ENCODE assay signal across 8 mouse cellular contexts in the genomic region with DNA sequence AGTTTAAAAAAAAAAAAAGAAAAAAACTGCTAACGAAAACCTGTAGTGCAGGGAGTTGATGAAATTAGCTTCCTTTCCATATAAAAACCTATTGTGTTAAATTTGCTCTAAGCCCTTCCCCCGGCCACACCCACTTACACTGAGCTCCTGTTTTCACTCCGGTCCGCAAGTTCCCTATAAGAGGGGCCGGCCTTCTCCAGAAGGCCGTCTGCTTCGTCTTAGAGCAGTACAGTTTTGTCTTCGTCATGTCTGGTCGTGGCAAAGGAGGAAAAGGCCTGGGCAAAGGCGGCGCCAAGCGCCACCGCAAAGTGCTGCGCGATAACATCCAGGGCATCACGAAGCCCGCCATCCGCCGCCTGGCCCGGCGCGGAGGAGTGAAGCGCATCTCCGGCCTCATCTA. TPM values are rescaled to one million over a fixed set of nuclear protein-coding genes. Genes with fewer than 3 reads are reported as not detected.
DNase-seq lines count a peak whose midpoint lies in the region; ATAC-seq lines count a peak whose summit lies in the region.
"Not testable (repeated sequence)": the region's sequence is repeated elsewhere in the genome, so short reads cannot be mapped to it uniquely, and the experiment has no call there.

Hist1h4m (plus strand) TSS at position 208 of the 400 bp plus-strand sequence.

- H3K4me3 ChIP-seq in forebrain, embryonic 15.5 days = peak within 1 kb of the TSS; percentile 27
- 0 out of 2 replicates have a peak within 1 kb of the TSS, but pooled peaks have one; percentile 14 for H3K4me3 ChIP-seq in heart, embryonic 16.5 days (ENCODE audit: low read length)
- H3K4me3 ChIP-seq in kidney, embryonic 14.5 days (ENCODE audit: low read length) = peak within 1 kb of the TSS; percentile 16; the same call in 1 of the 2 replicates

- H3K36me3 ChIP-seq in forebrain, embryonic 15.5 days; heart, embryonic 16.5 days (ENCODE audit: control insufficient read depth, insufficient read depth); kidney, embryonic 14.5 days (ENCODE audit: control insufficient read depth, insufficient read depth, low read length): not testable (repeated sequence)

- H3K27me3 ChIP-seq in forebrain, embryonic 15.5 days; heart, embryonic 16.5 days (ENCODE audit: control insufficient read depth, insufficient read depth, low read length); kidney, embryonic 14.5 days (ENCODE audit: control insufficient read depth, insufficient read depth, low read length): not testable (repeated sequence)

- peak within 1 kb of the TSS; percentile 42 for H3K4me2 ChIP-seq in forebrain, embryonic 15.5 days (replicated peaks)
- H3K4me2 ChIP-seq in heart, embryonic 16.5 days (ENCODE audit: low read depth, low read length) = peak within 1 kb of the TSS; percentile 45; the same call in 1 of the 2 replicates
- not testable (repeated sequence) for H3K4me2 ChIP-seq in kidney, embryonic 14.5 days (replicated peaks; ENCODE audit: low read depth, low read length)

- peak; percentile 43 to 46 for DNase-seq in left cerebral cortex, postnatal 36 days (ENCODE audit: low spot score in 2 of 2)
- DNase-seq in lung, postnatal 36 days = peak; percentile 62
- DNase-seq in ovary, postnatal 36 days (ENCODE audit: low spot score) = peak; percentile 38
- peak; percentile 57 for DNase-seq in urinary bladder, postnatal 14 days (ENCODE audit: low spot score)

- ATAC-seq in cerebellum, adult (ENCODE audit: insufficient number of reproducible peaks, low FRiP score, low TSS enrichment) = 0 out of 2 replicates have a peak, but pooled peaks have one; percentile 62
- peak; percentile 53 for ATAC-seq in forebrain, embryonic 15.5 days (replicated peaks)
- peak; percentile 55 for ATAC-seq in heart, embryonic 16.5 days (replicated peaks; ENCODE audit: extremely low read depth, insufficient read depth, low FRiP score)
- peak; percentile 69 for ATAC-seq in kidney, embryonic 14.5 days (ENCODE audit: low FRiP score, low TSS enrichment)

- H3K27ac ChIP-seq in forebrain, embryonic 15.5 days (replicated peaks) = 0 out of 2 replicates have a peak within 1 kb of the TSS, but pooled peaks have one; percentile 34
- H3K27ac ChIP-seq in heart, embryonic 16.5 days (ENCODE audit: low read length); kidney, embryonic 14.5 days (ENCODE audit: low read depth, low read length): not testable (repeated sequence)

- no CpG with 5 or more reads among the region's 24 CpGs for WGBS in forebrain, embryonic 15.5 days
- no CpG with 5 or more reads among the region's 24 CpGs for WGBS in heart, embryonic 16.5 days
- WGBS in kidney, embryonic 14.5 days = no CpG with 5 or more reads among the region's 24 CpGs

- not testable (repeated sequence) for H3K4me1 ChIP-seq in forebrain, embryonic 15.5 days; heart, embryonic 16.5 days (ENCODE audit: control insufficient read depth, insufficient read depth, low read length); kidney, embryonic 14.5 days (ENCODE audit: control insufficient read depth, insufficient read depth, low read length)

- not testable (repeated sequence) for H3K9me3 ChIP-seq in forebrain, embryonic 15.5 days; heart, embryonic 16.5 days (replicated peaks; ENCODE audit: control insufficient read depth, low read length); kidney, embryonic 14.5 days (ENCODE audit: control insufficient read depth, low read length)

- H3K9ac ChIP-seq in forebrain, embryonic 15.5 days (replicated peaks); heart, embryonic 16.5 days (ENCODE audit: low read length): not testable (repeated sequence)
- peak within 1 kb of the TSS; percentile 28; the same call in 1 of the 2 replicates for H3K9ac ChIP-seq in kidney, embryonic 14.5 days (ENCODE audit: low read depth, low read length)

- intact Hi-C loops in left cerebral cortex, postnatal 36 days (cut with DNase I) = not testable (repeated sequence)

RNA-seq across cellular contexts. Expression of gene Hist1h4m, which starts in this region (rescaled TPM):
- polyA plus RNA-seq in forebrain, embryonic 15.5 days (2015; fragmentation: Nextera tagmentation; extraction: Ambion mirVana) = not detected in 2 replicates
- polyA plus RNA-seq in heart, embryonic 16.5 days (2015; fragmentation: Nextera tagmentation; extraction: Ambion mirVana) = not detected in 2 replicates
- not detected in 2 replicates for polyA plus RNA-seq in kidney, embryonic 14.5 days (2014; fragmentation: Nextera tagmentation; extraction: Ambion mirVana)
- total RNA-seq in left cerebral cortex, postnatal 36 days (2021) = 100 to 1,000 TPM; 258 to 294 TPM

Comparison
In these comparisons a context has a peak if more than half of its experiments do, and no peak if none do; other contexts are left out.
1. Peak in ATAC-seq, H3K4me3 ChIP-seq, H3K27ac ChIP-seq and H3K4me2 ChIP-seq in forebrain, embryonic 15.5 days; RNA of the gene not detected or under 1 TPM.
2. Peak in ATAC-seq, H3K4me3 ChIP-seq and H3K4me2 ChIP-seq in heart, embryonic 16.5 days; RNA of the gene not detected or under 1 TPM.
3. Peak in ATAC-seq, H3K4me3 ChIP-seq and H3K9ac ChIP-seq in kidney, embryonic 14.5 days; RNA of the gene not detected or under 1 TPM.